Mouse (Mus musculus) limb, embryonic 15.5 days (tissue): ENCODE measurements around the gene Shisa7. TPM values are rescaled to one million over a fixed set of nuclear protein-coding genes. Genes with fewer than 3 reads are reported as not detected.

Experiments used
- ATAC-seq: fragments of 200-750 bp; cut with Nextera tagmentation; 2 replicates; pipeline ENCODE4 v1.8.0; 2017; ENCODE audit warnings: low read depth, moderate TSS enrichment; ENCODE audit not compliant: insufficient number of reproducible peaks, low FRiP score, low TSS enrichment
- H3K27ac ChIP-seq: fragments of 300-500 bp; sonication (generic); 2 replicates; pipeline ENCODE4 v1.5.1; 2015; ENCODE audit warnings: moderate library complexity, mild to moderate bottlenecking, inconsistent platforms
- H3K27me3 ChIP-seq: fragments of 300-500 bp; sonication (generic); 2 replicates; pipeline ENCODE4 v1.6.1; 2015; ENCODE audit warnings: inconsistent platforms
- H3K36me3 ChIP-seq: fragments of 300-500 bp; sonication (generic); 2 replicates; pipeline ENCODE4 v1.6.1; 2015; ENCODE audit warnings: inconsistent platforms
- H3K4me1 ChIP-seq: fragments of 300-500 bp; sonication (generic); 2 replicates; pipeline ENCODE4 v1.6.1; 2015; ENCODE audit warnings: inconsistent platforms
- H3K4me2 ChIP-seq: fragments of 300-500 bp; sonication (generic); 2 replicates; pipeline ENCODE4 v1.6.1; 2015; ENCODE audit warnings: mild to moderate bottlenecking, inconsistent platforms
- H3K4me3 ChIP-seq: fragments of 300-500 bp; sonication (generic); 2 replicates; pipeline ENCODE4 v1.5.1; 2015; ENCODE audit warnings: mild to moderate bottlenecking, inconsistent platforms
- H3K9ac ChIP-seq: fragments of 300-500 bp; sonication (generic); 2 replicates; pipeline ENCODE4 v1.6.1; 2015; ENCODE audit warnings: inconsistent platforms
- H3K9me3 ChIP-seq: fragments of 300-500 bp; sonication (generic); 2 replicates; pipeline ENCODE4 v1.6.1; 2016; ENCODE audit warnings: inconsistent platforms
- WGBS: fragments of 180-500 bp; shearing (Covaris S2); methylation state at CpG from one replicate; pipeline ENCODE4 v1.1.7; 2015; 5-methylcytosine and 5-hydroxymethylcytosine counted together
- polyA plus RNA-seq: library from polyadenylated mRNA; unstranded; fragments of >200 nt; fragmentation: Nextera tagmentation; extraction: Ambion mirVana; gene quantifications from 2 replicates; pipeline ENCODE4 v1.2.1, GENCODE M21; 2015

Shisa7 gene
- polyA plus RNA-seq, 1 experiment from 2014 or later: 0.32 TPM

DNA sequence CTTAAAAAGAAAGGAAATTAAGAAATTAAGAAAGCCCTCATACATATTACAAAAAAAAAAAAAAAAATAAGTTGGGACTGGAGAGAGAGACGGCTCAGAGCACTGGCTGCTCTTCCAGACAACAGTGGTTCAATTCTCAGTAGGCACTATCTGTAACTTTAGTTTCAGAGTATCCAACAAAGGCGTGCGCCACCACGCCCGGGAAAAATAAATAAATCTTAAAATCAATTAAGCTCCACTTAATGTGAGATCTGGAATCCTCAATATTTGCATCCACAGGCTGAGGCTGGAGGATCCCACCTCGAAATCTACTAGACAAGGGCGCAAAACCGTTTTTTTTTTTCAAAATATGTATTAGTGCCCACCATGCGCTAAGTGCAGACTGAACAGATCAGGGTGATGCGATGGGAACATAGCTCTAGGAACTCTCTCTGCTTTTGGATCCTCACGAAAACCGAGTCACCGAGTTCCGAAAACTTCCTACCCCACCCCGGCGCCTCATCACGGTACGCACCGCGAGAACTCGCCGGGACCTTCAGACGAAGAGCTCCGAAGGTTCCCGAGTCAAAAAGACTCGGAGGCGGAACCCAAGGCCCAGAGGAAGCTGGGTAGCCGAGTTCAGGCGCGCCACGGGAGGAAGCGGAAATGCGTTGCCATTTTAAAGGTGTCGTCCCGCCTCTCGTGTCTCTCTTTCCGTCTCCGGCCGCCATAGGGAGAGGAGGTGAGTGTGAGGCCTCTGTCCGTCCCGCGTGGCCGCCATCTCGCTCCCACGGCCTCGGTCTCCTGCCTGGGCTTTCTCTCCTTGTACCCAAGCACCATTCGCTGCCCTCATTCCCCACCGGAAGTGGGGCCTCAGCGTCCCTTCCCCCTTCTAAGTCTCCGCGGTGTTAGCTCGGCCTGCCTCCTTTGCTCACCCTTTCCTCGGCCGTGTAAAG, 52.0 kb downstream of the Shisa7 start, which contains the start of gene Rpl28:
Rpl28 (plus strand) TSS at position 597 of the 935 bp plus-strand sequence.
- H3K4me1 ChIP-seq: peaks cover 28% of the 10 kb centered on the region
- H3K4me2 ChIP-seq: peak within 1 kb of the TSS; percentile 60
- peak within 1 kb of the TSS; percentile 81 for H3K9ac ChIP-seq
- H3K4me3 ChIP-seq: peak within 1 kb of the TSS; percentile 76
- H3K27me3 ChIP-seq: no peaks in the 10 kb centered on the region
- H3K36me3 ChIP-seq: peaks cover 35% of the 10 kb centered on the region
- WGBS: 2% methylated on average over 54 of the region's 54 CpGs
- H3K27ac ChIP-seq: peak within 1 kb of the TSS; percentile 98
- no peaks in the 10 kb centered on the region for H3K9me3 ChIP-seq
- peak; percentile 88 for ATAC-seq

DNA sequence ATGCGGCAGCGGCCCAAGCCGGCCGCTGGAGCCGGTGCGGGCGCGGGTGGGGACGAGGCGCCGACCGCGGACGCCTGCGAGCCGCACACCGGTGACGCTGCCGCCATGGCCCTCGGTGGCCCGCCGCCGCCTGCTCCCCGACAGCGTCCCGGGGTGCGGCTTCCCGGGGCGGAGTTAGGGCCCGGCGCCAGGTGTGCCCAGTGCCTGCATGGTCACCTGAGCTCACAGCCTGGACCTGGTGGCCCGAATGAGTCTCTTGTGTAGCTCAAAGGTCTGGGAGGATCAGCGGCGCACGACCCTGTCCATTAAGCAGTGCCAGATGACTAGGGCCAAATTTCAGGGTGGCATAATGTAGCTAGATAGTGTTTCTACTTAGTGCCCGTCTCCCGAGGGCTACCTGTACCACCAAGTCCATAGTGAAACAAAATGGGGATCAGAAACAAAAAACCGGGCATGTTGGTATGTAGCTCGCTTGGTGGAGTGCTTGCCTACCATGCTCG, 55.0 kb downstream of the Shisa7 start, which contains the start of gene Tmem238:
Tmem238 (minus strand) TSS at position 221 of the 500 bp plus-strand sequence.
- H3K9ac ChIP-seq: peak within 1 kb of the TSS; percentile 76

DNA sequence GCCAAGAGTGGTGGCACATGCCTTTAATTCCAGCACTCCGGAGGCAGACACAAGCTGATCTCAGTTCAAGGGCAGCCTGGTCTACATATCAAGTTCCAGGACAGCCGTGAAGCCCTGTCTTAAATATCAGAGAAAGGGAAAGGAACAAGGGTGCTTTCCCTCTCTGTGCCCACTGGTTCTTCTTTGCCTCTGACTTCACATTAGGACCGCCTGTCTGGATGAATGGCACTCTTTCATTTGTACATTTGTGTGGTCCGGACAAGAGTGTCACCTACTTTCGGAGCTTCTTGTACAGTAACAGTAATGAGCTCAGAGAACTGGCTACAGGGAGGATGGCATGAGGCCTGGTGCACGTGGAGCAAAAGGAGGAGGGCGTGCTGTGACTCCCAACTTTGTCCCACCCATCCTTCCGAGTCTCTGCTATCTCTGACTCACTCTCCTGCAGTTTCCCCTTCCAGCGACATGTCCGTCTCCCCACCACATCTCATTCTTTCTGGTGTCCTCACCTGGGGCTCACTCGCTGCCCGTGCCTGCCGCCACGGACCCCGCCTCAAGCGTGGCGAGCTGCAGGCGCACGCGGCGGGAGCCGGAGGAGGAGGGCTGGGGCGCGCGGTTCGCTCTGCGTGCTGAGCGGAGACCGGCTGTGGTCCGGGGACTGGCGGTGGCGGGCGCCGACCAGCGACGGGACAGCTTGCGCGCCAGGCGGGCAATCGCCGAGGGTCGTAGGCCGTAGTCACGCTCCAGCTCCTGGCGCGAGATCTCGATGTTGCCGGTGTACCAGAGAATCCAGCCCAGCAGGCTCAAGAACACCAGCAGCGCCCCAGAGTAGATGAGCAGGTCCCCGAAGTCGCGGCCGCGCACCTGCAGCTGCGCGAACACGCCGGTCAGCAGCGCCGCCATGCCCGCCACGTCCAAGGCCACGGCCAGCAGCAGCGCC, 55.7 kb downstream of the Shisa7 start:
- peak overlapping the region; percentile 76 for H3K9ac ChIP-seq
- ATAC-seq: no peak
- H3K36me3 ChIP-seq: peaks cover 7% of the 10 kb centered on the region; the same call in 1 of the 2 replicates
- peak overlapping the region; percentile 82 for H3K27ac ChIP-seq
- WGBS: 2% methylated on average over 64 of the region's 64 CpGs
- no peaks in the 10 kb centered on the region for H3K9me3 ChIP-seq
- peak overlapping the region; percentile 63 for H3K4me3 ChIP-seq
- no peaks in the 10 kb centered on the region for H3K27me3 ChIP-seq
- peak overlapping the region; percentile 89 for H3K4me2 ChIP-seq
- peaks cover 18% of the 10 kb centered on the region for H3K4me1 ChIP-seq

More for the DNA sequence above, 55.0 kb downstream of the Shisa7 start, which contains the start of gene Tmem238:
- peaks cover 24% of the 10 kb centered on the region for H3K4me1 ChIP-seq
- H3K9me3 ChIP-seq: no peaks in the 10 kb centered on the region
- no peak for ATAC-seq
- H3K27me3 ChIP-seq: no peaks in the 10 kb centered on the region
- peak within 1 kb of the TSS; percentile 82 for H3K27ac ChIP-seq
- H3K36me3 ChIP-seq: peaks cover 10% of the 10 kb centered on the region
- H3K4me3 ChIP-seq: peak within 1 kb of the TSS; percentile 63
- 7% methylated on average over 39 of the region's 40 CpGs for WGBS
- H3K4me2 ChIP-seq: peak within 1 kb of the TSS; percentile 89

DNA sequence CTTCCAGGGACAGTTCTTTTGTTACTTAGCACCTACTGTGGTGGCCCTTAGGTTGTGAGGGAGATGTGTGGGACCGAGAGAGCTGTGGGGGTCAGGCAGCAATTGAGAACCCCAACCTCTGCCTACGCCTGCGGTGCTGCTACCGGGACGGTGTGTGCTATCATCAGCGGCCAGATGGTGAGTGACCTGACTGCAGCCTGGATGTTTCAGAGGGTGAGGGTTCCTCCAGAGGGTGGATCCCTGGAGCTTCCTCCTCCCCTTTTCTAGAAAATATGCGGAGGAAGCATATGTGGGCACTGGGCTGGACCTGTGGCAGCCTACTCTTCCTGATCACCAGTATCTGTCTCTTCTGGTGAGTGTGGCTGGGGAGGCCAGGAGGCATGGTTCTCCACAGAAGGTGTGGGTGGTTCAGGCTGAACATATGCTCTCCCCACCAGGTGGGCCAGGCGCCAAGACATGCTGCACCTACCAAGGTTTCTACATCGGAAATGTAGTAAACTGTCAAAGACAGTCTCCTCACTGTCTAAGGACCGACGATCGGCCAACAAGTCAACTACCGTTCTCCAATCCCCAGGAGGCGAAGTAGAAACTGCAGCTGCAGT, 60.7 kb downstream of the Shisa7 start:
- Histone ChIP-seq H3K27me3 (peaks cover 22% of the 10 kb centered on the region), H3K4me3 (no peak overlapping the region), H3K27ac (no peak overlapping the region), H3K4me2 (no peak overlapping the region), H3K36me3 (peaks cover 6% of the 10 kb centered on the region; the same call in 1 of the 2 replicates), H3K9me3 (no peaks in the 10 kb centered on the region), H3K4me1 (peaks cover 12% of the 10 kb centered on the region), H3K9ac (no peak overlapping the region)
- WGBS: 76% methylated on average over 14 of the region's 14 CpGs
- ATAC-seq: no peak

DNA sequence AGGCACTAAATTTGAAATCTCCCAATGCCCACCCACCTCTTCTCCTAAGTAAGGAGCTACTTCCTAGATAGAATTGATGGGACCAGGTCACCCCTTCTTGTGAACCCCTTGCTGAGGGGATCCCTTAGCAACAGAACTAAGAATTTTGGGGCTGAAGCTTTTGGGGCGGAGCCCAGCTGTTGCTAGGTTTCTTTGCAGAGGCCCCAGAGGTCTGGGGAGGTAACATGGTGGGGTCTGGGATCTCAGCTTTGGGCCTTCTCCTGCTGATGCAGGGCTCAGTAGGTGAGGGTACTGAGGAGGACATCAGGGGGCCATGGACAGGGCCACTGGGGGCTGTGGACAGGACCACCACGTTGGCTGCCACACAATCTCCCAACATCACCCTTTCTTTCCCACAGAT, 61.7 kb downstream of the Shisa7 start, which contains the start of the genes Il11 and Tmem190:
Il11 (minus strand) TSS at position 101 of the 400 bp plus-strand sequence.
Tmem190 (plus strand) TSS at position 179 of the 400 bp plus-strand sequence.
- no peak within 1 kb of the TSS for H3K9ac ChIP-seq
- H3K9me3 ChIP-seq: no peaks in the 10 kb centered on the region
- H3K36me3 ChIP-seq: peaks cover 6% of the 10 kb centered on the region; the same call in 1 of the 2 replicates
- ATAC-seq: no peak
- H3K4me2 ChIP-seq: no peak within 1 kb of the TSS
- no peak within 1 kb of the TSS for H3K4me3 ChIP-seq
- 70% methylated on average over 2 of the region's 2 CpGs for WGBS
- H3K27ac ChIP-seq: no peak within 1 kb of the TSS
- peaks cover 32% of the 10 kb centered on the region for H3K27me3 ChIP-seq
- H3K4me1 ChIP-seq: peaks cover 11% of the 10 kb centered on the region; the same call in 1 of the 2 replicates

DNA sequence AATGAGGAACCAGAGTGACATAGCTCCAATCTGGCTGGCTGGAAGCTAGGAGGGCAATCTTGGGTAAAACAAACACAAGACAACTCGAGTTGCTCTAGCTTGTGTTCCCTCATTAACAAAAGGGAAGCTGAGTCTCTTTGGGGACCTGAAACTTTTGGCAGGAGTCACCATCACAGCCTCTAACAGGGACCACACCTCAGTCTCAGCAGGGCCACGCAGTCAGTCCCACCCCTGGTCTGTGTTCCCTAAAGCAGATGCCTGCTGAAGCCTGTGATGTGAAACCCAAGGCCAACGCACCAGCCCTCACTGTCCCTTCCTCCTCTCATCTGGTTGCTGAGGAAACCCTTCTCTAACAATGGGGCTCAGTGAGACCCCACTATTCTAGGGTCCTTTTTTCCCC, 62.4 kb downstream of the Shisa7 start:
- no peaks in the 10 kb centered on the region for H3K9me3 ChIP-seq
- peaks cover 38% of the 10 kb centered on the region for H3K27me3 ChIP-seq
- H3K4me3 ChIP-seq: no peak overlapping the region
- H3K36me3 ChIP-seq: peaks cover 6% of the 10 kb centered on the region; the same call in 1 of the 2 replicates
- no peak overlapping the region for H3K9ac ChIP-seq
- no peak for ATAC-seq
- WGBS: 54% methylated on average over 3 of the region's 3 CpGs
- peaks cover 16% of the 10 kb centered on the region for H3K4me1 ChIP-seq
- no peak overlapping the region for H3K4me2 ChIP-seq
- no peak overlapping the region for H3K27ac ChIP-seq

DNA sequence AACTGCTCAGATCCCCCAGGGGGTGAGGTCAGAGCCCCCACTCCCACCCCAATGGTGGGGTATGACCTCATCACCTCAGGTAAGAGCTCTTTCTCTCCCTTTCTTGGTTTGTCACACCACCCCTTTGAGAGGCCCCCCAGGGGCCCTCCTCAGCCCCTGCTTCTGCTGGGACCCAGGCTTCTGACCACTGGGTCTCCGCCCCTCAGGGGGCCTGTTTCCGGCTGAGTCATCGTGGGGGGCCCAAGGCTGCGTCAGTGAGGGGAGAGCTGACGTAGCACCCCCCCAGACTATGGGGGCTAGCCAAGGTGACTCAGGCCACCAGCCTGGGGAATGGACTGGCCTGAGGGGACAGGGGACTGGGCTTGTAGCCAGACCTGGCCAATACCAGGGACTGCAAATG, 64.6 kb downstream of the Shisa7 start:
- no peak for ATAC-seq
- no peak overlapping the region for H3K4me2 ChIP-seq
- no peak overlapping the region for H3K9ac ChIP-seq
- H3K27ac ChIP-seq: no peak overlapping the region
- peaks cover 22% of the 10 kb centered on the region for H3K4me1 ChIP-seq
- H3K27me3 ChIP-seq: peaks cover 60% of the 10 kb centered on the region
- H3K4me3 ChIP-seq: no peak overlapping the region
- H3K36me3 ChIP-seq: peaks cover 6% of the 10 kb centered on the region; the same call in 1 of the 2 replicates
- WGBS: 33% methylated on average over 5 of the region's 5 CpGs
- H3K9me3 ChIP-seq: no peaks in the 10 kb centered on the region

DNA sequence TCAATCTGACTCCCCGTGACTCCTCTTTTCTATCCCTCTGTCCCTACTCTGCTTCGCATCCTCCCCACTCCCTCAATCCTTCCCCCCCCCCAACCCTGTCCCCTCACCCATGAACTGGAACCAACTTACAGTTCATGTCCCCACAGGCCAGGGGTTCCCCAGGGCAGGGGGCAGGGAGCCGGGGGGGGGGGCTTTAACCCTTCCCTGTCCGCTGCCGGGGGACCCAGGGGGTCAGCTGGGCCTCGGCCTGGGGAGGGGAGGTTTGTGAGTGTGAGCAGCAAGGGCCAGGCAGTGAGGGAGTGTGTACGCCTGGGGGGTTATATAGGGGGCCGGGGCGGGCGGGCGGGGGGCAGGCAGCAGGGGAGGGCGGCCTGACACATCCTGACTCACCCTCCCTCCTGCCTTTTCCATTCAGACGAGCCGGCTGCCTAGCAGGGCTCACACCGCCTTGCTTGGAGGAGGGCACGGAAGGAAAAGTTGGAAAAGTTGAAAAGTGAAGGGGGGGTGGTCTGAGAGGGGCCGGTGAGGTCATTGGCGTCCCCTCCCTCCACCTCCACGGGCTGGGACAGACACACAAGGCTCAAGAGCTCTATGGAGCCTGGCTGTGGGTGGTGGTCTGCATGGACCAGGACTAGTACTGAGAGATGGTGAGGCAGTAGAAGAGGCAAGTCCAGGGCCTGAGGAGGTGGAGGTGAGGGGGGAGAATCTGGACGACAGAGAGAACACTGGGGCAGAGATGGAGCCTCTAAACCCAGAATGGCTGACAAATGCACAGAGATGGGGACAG, 66.5 kb downstream of the Shisa7 start:
- H3K27me3 ChIP-seq: peaks cover 71% of the 10 kb centered on the region

DNA sequence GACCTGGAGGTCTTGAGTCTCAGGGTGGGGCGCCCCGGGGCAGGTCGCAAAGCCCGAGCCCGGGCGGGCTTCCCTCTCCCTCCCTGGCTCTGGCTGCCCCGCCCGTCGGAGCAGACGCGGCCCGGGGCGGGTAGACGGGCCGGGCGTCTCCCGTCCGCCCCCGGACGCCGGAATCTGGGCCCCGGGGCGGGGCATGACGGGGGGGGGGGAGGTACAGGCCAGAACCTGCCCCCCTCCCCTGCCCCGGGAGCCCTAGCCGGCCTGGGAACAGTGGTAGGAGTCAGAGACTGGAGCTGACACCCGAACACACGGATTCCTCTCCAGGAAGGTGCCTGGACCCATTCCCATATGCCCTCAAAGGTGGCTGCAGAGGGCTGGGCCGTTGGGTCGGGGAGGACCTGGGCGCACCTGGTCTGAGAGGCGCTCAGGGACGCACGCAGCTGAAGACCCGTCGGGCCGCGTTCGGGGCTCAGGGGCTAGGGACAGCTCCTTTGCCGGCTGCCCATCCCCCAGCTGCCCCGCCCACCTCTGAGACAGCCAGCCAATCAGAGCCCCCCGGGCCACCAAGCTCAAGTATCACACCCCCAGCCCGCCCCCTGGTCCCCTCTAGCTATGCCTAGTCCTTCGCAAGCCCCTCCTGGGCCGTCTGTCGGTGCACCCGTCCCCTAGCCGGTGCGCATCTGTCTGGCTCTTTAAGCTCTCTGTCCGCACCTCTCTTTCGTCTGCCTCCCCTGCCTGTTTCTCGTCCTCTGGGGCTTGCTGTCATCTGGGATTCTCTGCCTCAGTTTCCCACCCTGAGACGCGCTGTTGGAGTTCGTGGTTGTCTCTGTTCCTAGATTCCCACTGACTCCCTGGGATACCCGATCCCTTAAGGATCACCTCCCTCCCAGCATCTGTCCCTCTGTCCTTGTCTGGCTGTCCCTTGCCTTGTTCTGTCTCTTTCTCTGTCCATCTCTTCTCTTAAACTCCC, 67.3 kb downstream of the Shisa7 start:
- peaks cover 22% of the 10 kb centered on the region for H3K4me1 ChIP-seq
- ATAC-seq: peak; percentile 49
- H3K4me2 ChIP-seq: peak overlapping the region; percentile 55
- H3K4me3 ChIP-seq: peak overlapping the region; percentile 38
- no peak overlapping the region for H3K27ac ChIP-seq
- no peak overlapping the region for H3K9ac ChIP-seq
- H3K9me3 ChIP-seq: no peaks in the 10 kb centered on the region
- H3K27me3 ChIP-seq: peaks cover 71% of the 10 kb centered on the region
- WGBS: under 1% methylated on average over 54 of the region's 56 CpGs
- H3K36me3 ChIP-seq: no peaks in the 10 kb centered on the region

More for the DNA sequence above, 66.5 kb downstream of the Shisa7 start:
- no peak overlapping the region for H3K9ac ChIP-seq
- H3K4me3 ChIP-seq: peak overlapping the region; percentile 38; the same call in 1 of the 2 replicates
- 7% methylated on average over 20 of the region's 20 CpGs for WGBS
- no peaks in the 10 kb centered on the region for H3K36me3 ChIP-seq
- 0 out of 2 replicates have a peak, but pooled peaks have one; percentile 11 for ATAC-seq
- H3K9me3 ChIP-seq: no peaks in the 10 kb centered on the region
- peak overlapping the region; percentile 15; the same call in 1 of the 2 replicates for H3K4me2 ChIP-seq
- H3K27ac ChIP-seq: no peak overlapping the region
- H3K4me1 ChIP-seq: peaks cover 22% of the 10 kb centered on the region
